Mouse (Mus musculus) testis, postnatal 10 days (tissue): ENCODE data around the gene Ceacam20.
A peak's percentile ranks its signal among the peaks of the same experiment; 100 is the strongest.
"Not testable (repeated sequence)": the region's sequence is repeated elsewhere in the genome, so short reads cannot be mapped to it uniquely, and the experiment has no call there.

ENCODE experiments used
- DNase-seq: peaks from one replicate; pipeline ENCODE4 v3.0.0; 2021; ENCODE audit warnings: low spot score

The Ceacam20 gene

DNA sequence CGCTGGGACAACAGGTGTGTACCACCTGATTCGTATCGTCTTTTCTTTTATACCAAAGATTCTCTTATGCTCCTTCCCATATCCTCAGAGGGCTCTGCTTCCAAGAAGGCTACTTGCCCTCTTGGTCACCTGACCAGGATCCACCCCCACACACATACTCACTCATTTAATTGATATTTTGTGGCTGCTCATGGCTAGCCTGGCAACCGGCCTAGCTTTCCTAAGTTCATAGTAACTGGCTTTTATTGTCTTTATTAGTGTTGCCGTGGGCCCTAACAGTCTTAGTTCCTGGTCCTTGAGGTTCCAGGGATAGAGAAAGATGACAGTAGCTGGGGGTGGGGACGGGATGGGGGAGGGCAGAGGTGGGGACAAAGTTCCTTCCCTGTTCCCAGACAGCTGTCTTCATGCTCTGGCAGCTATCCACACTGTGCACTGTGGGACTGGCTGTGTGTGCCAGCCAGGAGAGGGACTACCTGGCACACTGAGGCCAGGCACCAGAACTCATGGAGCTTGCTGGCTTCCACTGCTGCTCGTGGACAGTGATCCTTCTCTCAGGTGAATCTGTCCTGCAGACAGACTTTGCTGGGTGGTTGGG, at the start of gene Ceacam20:
TSS of gene Ceacam20 (plus strand) at position 428 of the 595 bp plus-strand sequence.
- DNase-seq = peak; percentile 62

DNA sequence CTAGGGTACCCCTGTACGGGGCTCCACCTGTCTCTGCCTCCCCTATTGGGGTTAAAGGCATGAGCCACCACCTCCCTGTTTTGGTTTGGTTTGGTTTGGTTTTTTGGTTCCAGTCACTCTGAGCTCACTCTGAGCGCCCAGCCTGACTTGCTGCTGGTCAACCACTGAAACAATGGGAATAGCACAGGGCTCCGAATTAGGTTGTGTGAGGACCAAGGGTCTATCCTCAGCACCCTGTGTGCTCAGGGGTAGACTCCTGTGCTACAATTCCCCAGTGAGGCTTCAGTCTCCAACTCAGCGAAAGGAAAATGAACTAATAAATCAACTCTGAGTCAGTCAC, 45.1 kb upstream of the Ceacam20 start:
- no peak for DNase-seq

- peak; percentile 75 for DNase-seq
Observed at GRCm38 (mm10) chr7:19920506-19921261, 44.5 kb upstream of the Ceacam20 start, which contains the start of gene Pvr. Gene Pvr, minus strand, starts transcription at chr7:19921160.

DNA sequence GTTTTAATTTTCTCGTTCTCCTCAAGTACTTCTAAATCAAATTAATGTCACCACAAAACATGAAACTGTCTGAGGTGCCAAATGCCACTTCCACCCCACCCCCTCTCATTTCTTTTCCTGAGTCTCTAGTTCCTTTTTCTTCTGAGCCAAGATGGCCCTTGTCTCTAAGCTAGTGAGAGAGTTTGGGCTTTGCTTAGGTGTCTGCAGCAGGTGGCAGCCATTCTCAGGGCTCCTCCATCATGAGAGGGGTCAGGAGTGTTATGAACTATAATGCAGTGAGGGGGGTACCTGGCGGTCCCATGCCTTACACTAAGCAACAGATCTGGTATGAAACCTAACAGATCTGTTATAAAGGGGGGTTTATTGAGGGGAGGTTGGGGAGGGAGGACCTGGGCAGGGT, 41.9 kb upstream of the Ceacam20 start:
- no peak for DNase-seq

DNA sequence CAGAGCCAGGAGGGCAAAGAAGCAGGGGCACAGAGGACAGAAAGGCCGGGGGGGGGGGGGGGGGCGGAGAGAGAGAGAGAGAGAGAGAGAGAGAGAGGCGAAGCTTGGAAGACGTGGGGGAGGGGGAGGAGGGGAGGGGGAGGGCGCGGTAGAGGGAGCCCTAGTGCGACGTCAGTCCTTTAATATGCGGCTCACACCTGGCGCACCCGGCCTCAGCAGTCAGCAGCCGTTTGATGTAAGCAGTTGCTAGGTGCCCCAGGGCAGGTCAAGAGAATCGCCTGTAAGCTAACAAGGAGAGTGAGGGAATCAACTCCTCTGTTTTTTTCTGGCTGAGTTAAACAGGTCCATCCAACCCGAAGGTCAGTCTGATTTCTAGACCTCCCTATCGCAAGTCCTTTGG, 41.4 kb upstream of the Ceacam20 start:
- DNase-seq = no peak

- DNase-seq = no peak
Observed at GRCm38 (mm10) chr7:19925376-19925775, 39.8 kb upstream of the Ceacam20 start.

GRCm38 (mm10) chr7:19926849-19927480, 38.2 kb upstream of the Ceacam20 start:
- DNase-seq = no peak

GRCm38 (mm10) chr7:19928486-19928885, 36.7 kb upstream of the Ceacam20 start:
- DNase-seq = no peak

GRCm38 (mm10) chr7:19930481-19930880, 34.7 kb upstream of the Ceacam20 start:
- DNase-seq = not testable (repeated sequence)

- no peak for DNase-seq
Observed at GRCm38 (mm10) chr7:19932133-19932876, 32.9 kb upstream of the Ceacam20 start.

DNA sequence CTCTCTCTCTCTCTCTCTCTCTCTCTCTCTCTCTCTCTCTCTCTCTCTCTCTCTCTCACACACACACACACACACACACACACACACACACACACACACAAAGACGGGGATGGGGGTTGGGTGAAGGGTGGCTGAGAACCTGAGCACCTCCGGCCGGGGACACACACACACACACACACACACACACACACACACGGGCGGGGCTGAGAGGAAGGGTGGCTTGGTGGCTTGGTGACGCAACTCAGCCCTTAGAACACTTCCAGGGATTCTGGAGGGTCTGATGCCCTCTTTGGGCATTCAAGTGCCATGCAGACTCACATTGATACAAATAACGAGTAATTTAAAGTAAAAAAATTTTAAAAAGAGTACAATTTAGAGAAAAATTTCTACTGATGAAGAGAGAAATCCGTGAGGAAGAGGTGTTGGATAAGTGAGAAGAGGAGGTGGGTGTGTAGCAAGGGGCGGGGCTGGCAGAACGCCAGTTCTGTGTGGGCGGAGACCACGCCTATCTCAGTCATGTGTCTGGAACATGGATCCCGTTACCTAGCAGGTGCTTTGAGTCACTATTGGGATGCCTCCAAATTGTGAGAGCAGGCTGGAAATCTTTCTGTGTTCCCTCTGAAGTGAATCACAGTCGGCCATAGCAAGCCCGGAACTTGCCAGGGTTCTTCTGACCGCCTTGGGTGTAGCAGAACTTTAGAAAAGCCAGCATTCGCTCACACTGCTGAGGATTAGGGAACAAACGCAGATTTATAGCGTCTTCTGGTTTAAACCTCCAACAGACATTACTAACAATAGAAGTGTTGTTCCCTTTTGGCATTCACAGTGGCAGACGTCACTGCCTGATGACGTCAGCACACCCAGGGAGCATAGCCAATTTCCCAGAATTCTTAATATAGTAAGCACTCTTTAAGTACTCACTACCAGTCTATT, 32.1 kb upstream of the Ceacam20 start:
- peak; percentile 87 for DNase-seq

- DNase-seq = no peak
Observed at GRCm38 (mm10) chr7:19935171-19935751, 30.0 kb upstream of the Ceacam20 start.

DNA sequence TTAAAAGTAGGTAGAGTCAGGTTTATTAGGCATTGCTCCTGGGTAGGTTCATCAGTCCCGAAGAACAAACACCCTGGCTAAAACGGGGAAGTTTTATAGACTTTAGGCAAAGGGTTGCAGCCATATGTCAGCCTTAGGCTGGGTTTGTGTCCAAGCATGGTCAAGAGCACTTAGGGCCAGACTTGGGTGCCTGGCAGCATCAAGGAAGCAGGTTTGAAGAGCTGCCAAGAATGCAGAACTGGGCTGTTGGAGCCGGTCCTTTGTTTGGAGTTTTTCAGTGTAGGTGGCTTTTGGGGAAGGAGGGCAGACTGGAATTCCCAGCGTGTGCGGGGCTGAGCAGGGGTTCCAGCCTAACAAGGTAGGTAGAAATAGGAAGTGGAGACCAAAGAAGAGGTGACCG, 29.3 kb upstream of the Ceacam20 start:
- no peak for DNase-seq

- DNase-seq = no peak
Observed at GRCm38 (mm10) chr7:19937229-19937821, 27.9 kb upstream of the Ceacam20 start.

- DNase-seq = peak; percentile 88
Observed at GRCm38 (mm10) chr7:19939555-19940235, 25.5 kb upstream of the Ceacam20 start.

GRCm38 (mm10) chr7:19940256-19940655, 25.0 kb upstream of the Ceacam20 start:
- DNase-seq = no peak

GRCm38 (mm10) chr7:19944709-19945108, 20.5 kb upstream of the Ceacam20 start:
- no peak for DNase-seq

DNA sequence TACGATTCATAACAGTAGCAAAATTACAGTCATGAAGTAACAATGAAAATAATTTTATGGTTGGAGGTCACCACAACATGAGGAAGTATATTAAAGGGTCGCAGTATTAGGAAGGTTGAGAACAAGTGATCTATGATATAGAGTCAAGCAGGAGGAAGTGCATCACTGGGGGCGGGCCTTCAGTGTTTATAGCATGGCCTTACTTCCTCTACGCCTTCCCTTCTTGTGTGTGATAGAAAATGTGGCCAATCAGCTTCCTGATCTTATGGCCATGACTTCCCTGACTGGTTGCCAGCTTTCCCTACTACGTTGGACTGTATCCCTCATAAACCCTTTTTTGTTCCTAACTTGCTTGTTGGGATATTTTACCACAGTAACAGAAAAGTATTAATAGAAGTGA, 20.0 kb upstream of the Ceacam20 start:
- DNase-seq = no peak

- DNase-seq = no peak
Observed at GRCm38 (mm10) chr7:19945821-19946515, 19.2 kb upstream of the Ceacam20 start.
